7 mouse cellular contexts compared by ENCODE assay signal in genomic region chr12:81140594-81141328, GRCm38 (mm10).
DNase-seq lines count a peak whose midpoint lies in the region; ATAC-seq lines count a peak whose summit lies in the region.

No protein-coding gene starts in this region.

- no peak overlapping the region for H3K9ac ChIP-seq in neural tube, embryonic 15.5 days (replicated peaks)

- peak; percentile 47 for ATAC-seq in neural tube, embryonic 15.5 days (ENCODE audit: low FRiP score)

- peak overlapping the region; percentile 41; the same call in 1 of the 2 replicates for H3K27ac ChIP-seq in neural tube, embryonic 15.5 days (replicated peaks)

- no peaks in the 10 kb centered on the region; the same call in 1 of the 2 replicates for H3K27me3 ChIP-seq in neural tube, embryonic 15.5 days (replicated peaks)

- WGBS in neural tube, embryonic 15.5 days: 30% methylated on average over 9 of the region's 9 CpGs

- H3K9me3 ChIP-seq in neural tube, embryonic 15.5 days (replicated peaks): no peaks in the 10 kb centered on the region

- no peaks in the 10 kb centered on the region for H3K36me3 ChIP-seq in neural tube, embryonic 15.5 days

- no peak overlapping the region for H3K4me2 ChIP-seq in neural tube, embryonic 15.5 days

- H3K4me1 ChIP-seq in neural tube, embryonic 15.5 days: peaks cover 8% of the 10 kb centered on the region; the same call in 1 of the 2 replicates

- peak; percentile 70 for DNase-seq in Muller cell, postnatal 12 days (ENCODE audit: inconsistent ontology term)
- peak; percentile 63 for DNase-seq in adrenal gland, adult 8-10 months
- DNase-seq in frontal cortex, postnatal 10 days (ENCODE audit: low spot score in 2 of 2): peak; percentile 19 to 22
- DNase-seq in left cerebral cortex, adult 9 months (ENCODE audit: low spot score in 2 of 2): peak; percentile 10 to 36
- no peak for DNase-seq in kidney, postnatal 10 days
- DNase-seq in gastrocnemius, adult 18-20 months (ENCODE audit: low spot score): no peak

- H3K4me3 ChIP-seq in neural tube, embryonic 15.5 days (replicated peaks): no peak overlapping the region

Comparison
In these comparisons a context has a peak if more than half of its experiments do, and no peak if none do; other contexts are left out.
1. DNase-seq: peak in Muller cell, postnatal 12 days (single experiment), adrenal gland, adult 8-10 months (single experiment), frontal cortex, postnatal 10 days (2 of 2) and left cerebral cortex, adult 9 months (2 of 2); none in kidney, postnatal 10 days (single experiment) and gastrocnemius, adult 18-20 months (single experiment).